Mouse (Mus musculus) small intestine, adult 2 months (tissue): ENCODE results near the gene Mrps9. TPM values are rescaled to one million over a fixed set of nuclear protein-coding genes. Genes with fewer than 3 reads are reported as not detected.

Source experiments
- H3K27ac ChIP-seq: fragments of 200-500 bp; 2 replicates; pipeline ENCODE4 v1.5.1; 2012; ENCODE audit warnings: low read depth, low read length, control low read depth, inconsistent platforms; ENCODE audit not compliant: insufficient read depth
- H3K27me3 ChIP-seq: fragments of 200-500 bp; 2 replicates; pipeline ENCODE4 v1.6.1; 2012; ENCODE audit warnings: mild to moderate bottlenecking, moderate library complexity, low read length, inconsistent platforms; ENCODE audit not compliant: control insufficient read depth, insufficient read depth
- H3K36me3 ChIP-seq: fragments of 200-500 bp; 2 replicates; pipeline ENCODE4 v1.6.1; 2012; ENCODE audit warnings: mild to moderate bottlenecking, low read length, control low read depth, inconsistent platforms; ENCODE audit not compliant: control insufficient read depth, insufficient read depth
- H3K4me1 ChIP-seq: fragments of 200-500 bp; 2 replicates; pipeline ENCODE4 v1.6.1; 2012; ENCODE audit warnings: low read length, inconsistent platforms, mixed read lengths; ENCODE audit not compliant: control insufficient read depth, insufficient read depth, insufficient read length
- H3K4me3 ChIP-seq: fragments of 200-500 bp; 2 replicates; pipeline ENCODE4 v1.5.1; 2012; ENCODE audit warnings: low read depth, mild to moderate bottlenecking, control low read depth, inconsistent platforms, low read length, moderate library complexity
- CTCF ChIP-seq: fragments of 200-500 bp; IDR thresholded peaks from 2 replicates; pipeline ENCODE4 v1.5.1; 2012; ENCODE audit warnings: low read depth, mild to moderate bottlenecking, control low read depth, inconsistent platforms, low read length, moderate library complexity, mixed read lengths; ENCODE audit not compliant: insufficient replicate concordance, insufficient read length; ENCODE audit errors: extremely low read depth
- POLR2A ChIP-seq: fragments of 200-500 bp; IDR thresholded peaks from 2 replicates; pipeline ENCODE4 v1.6.1; 2012; ENCODE audit warnings: low read depth, mild to moderate bottlenecking, control low read depth, inconsistent platforms, low read length, moderate library complexity
- WGBS: fragments of 180-500 bp; shearing (Covaris S2); methylation state at CpG from one replicate; pipeline ENCODE4 v1.1.7; 2018; 5-methylcytosine and 5-hydroxymethylcytosine counted together
- polyA plus RNA-seq: library from polyadenylated mRNA; depleted of rRNA; stranded (reverse); fragments of >200 nt; gene quantifications from 2 replicates; pipeline ENCODE4 v1.2.3, GENCODE M21; 2012; rRNA removed

Gene Mrps9
- polyA plus RNA-seq, 1 experiment: 16.2 TPM

GRCm38 (mm10) chr1:42948486-42948885 is 97.5 kb downstream of the Mrps9 start:
- no peak overlapping the region for H3K27ac ChIP-seq
- no peak overlapping the region for H3K4me3 ChIP-seq
- H3K4me1 ChIP-seq: no peaks in the 10 kb centered on the region
- peaks cover 13% of the 10 kb centered on the region for H3K27me3 ChIP-seq
- TF ChIP-seq POLR2A (no peak), CTCF (no peak)
- H3K36me3 ChIP-seq: no peaks in the 10 kb centered on the region
- WGBS: 73% methylated on average over 4 of the region's 4 CpGs

- Histone ChIP-seq H3K4me3 (peak within 1 kb of the TSS; percentile 45), H3K36me3 (no peaks in the 10 kb centered on the region), H3K4me1 (no peaks in the 10 kb centered on the region), H3K27ac (no peak within 1 kb of the TSS), H3K27me3 (peaks cover 15% of the 10 kb centered on the region)
- 2% methylated on average over 65 of the region's 71 CpGs for WGBS
- TF ChIP-seq CTCF (no peak), POLR2A (no peak)
Measured at GRCm38 (mm10) chr1:42952734-42953481, 101.9 kb downstream of the Mrps9 start, which contains the start of gene Gpr45. Gene Gpr45 (plus strand): TSS chr1:42952872.

- no peaks in the 10 kb centered on the region for H3K36me3 ChIP-seq
- H3K4me3 ChIP-seq: peak overlapping the region; percentile 45
- no peak overlapping the region for H3K27ac ChIP-seq
- TF ChIP-seq CTCF: no peak
- no peak for TF ChIP-seq POLR2A
- no peaks in the 10 kb centered on the region for H3K4me1 ChIP-seq
- peaks cover 15% of the 10 kb centered on the region for H3K27me3 ChIP-seq
- 3% methylated on average over 16 of the region's 16 CpGs for WGBS
Measured at GRCm38 (mm10) chr1:42953482-42953822, 102.4 kb downstream of the Mrps9 start.

Other genes with a start within 250 kb of the Mrps9 start
- gene Pou3f3, start 155.5 kb upstream of the Mrps9 start, polyA plus RNA-seq: 0.01 TPM in 1 of 2 replicates, not detected in the other
- gene Gpr45, start 101.6 kb downstream of the Mrps9 start, polyA plus RNA-seq: 0.09 and 0.48 TPM in 2 replicates
- gene Tgfbrap1, start 247.4 kb downstream of the Mrps9 start, polyA plus RNA-seq: 7.6 and 11.1 TPM in 2 replicates
- gene AI597479, start 247.5 kb downstream of the Mrps9 start, polyA plus RNA-seq: 0.86 and 1.6 TPM in 2 replicates